Mouse (Mus musculus): ENCODE measurements around the gene Rps6ka2. TPM values are rescaled to one million over a fixed set of nuclear protein-coding genes. Genes with fewer than 3 reads are reported as not detected.
"Not testable (repeated sequence)": the region's sequence is repeated elsewhere in the genome, so short reads cannot be mapped to it uniquely, and the experiment has no call there.

The Rps6ka2 gene
- polyA plus RNA-seq, 1 experiment from 2014 or later, result 12.7 TPM

- ATAC-seq (replicated peaks; ENCODE audit: low FRiP score) (no peak), DNase-seq (ENCODE audit: low spot score) (no peak)
- Histone ChIP-seq H3K9ac (ENCODE audit: low read depth, low read length) (no peak overlapping the region), H3K4me2 (no peak overlapping the region), H3K36me3 (ENCODE audit: control insufficient read depth, insufficient read depth, low read length) (no peaks in the 10 kb centered on the region), H3K27me3 (replicated peaks; ENCODE audit: control insufficient read depth, insufficient read depth, low read length) (no peaks in the 10 kb centered on the region), H3K4me3 (ENCODE audit: low read depth, low read length) (no peak overlapping the region), H3K9me3 (ENCODE audit: control insufficient read depth, low read length) (no peaks in the 10 kb centered on the region), H3K27ac (ENCODE audit: low read depth, low read length) (no peak overlapping the region), H3K4me1 (replicated peaks; ENCODE audit: control insufficient read depth, insufficient read depth, low read length) (peaks cover 2% of the 10 kb centered on the region; the same call in 1 of the 2 replicates)
- whole genome bisulfite sequencing, result 50% methylated on average over 9 of the region's 9 CpGs
Observed at GRCm38 (mm10) chr17:7182187-7182586, 12.3 kb downstream of the Rps6ka2 start.

- not testable (repeated sequence) for ATAC-seq (replicated peaks; ENCODE audit: low FRiP score); H3K27ac ChIP-seq (ENCODE audit: low read depth, low read length); DNase-seq (ENCODE audit: low spot score); H3K27me3 ChIP-seq (replicated peaks; ENCODE audit: control insufficient read depth, insufficient read depth, low read length); H3K9me3 ChIP-seq (ENCODE audit: control insufficient read depth, low read length); H3K4me2 ChIP-seq; H3K4me1 ChIP-seq (replicated peaks; ENCODE audit: control insufficient read depth, insufficient read depth, low read length); H3K36me3 ChIP-seq (ENCODE audit: control insufficient read depth, insufficient read depth, low read length); H3K4me3 ChIP-seq (ENCODE audit: low read depth, low read length); H3K9ac ChIP-seq (ENCODE audit: low read depth, low read length)
- 89% methylated on average over 1 of the region's 1 CpGs for WGBS
Observed at GRCm38 (mm10) chr17:7187037-7187436, 17.1 kb downstream of the Rps6ka2 start.

- no peak for ATAC-seq (replicated peaks; ENCODE audit: low FRiP score)
- Histone ChIP-seq H3K4me3 (ENCODE audit: low read depth, low read length) (no peak overlapping the region), H3K4me1 (replicated peaks; ENCODE audit: control insufficient read depth, insufficient read depth, low read length) (no peaks in the 10 kb centered on the region), H3K27me3 (replicated peaks; ENCODE audit: control insufficient read depth, insufficient read depth, low read length) (no peaks in the 10 kb centered on the region), H3K4me2 (no peak overlapping the region), H3K36me3 (ENCODE audit: control insufficient read depth, insufficient read depth, low read length) (no peaks in the 10 kb centered on the region), H3K9ac (ENCODE audit: low read depth, low read length) (no peak overlapping the region), H3K9me3 (ENCODE audit: control insufficient read depth, low read length) (no peaks in the 10 kb centered on the region), H3K27ac (ENCODE audit: low read depth, low read length) (no peak overlapping the region)
- DNase-seq (ENCODE audit: low spot score), result no peak
- WGBS, result 90% methylated on average over 3 of the region's 3 CpGs
Observed at GRCm38 (mm10) chr17:7189425-7189824, 19.5 kb downstream of the Rps6ka2 start.

- Histone ChIP-seq H3K4me2 (no peak overlapping the region), H3K4me1 (replicated peaks; ENCODE audit: control insufficient read depth, insufficient read depth, low read length) (no peaks in the 10 kb centered on the region), H3K9ac (ENCODE audit: low read depth, low read length) (no peak overlapping the region), H3K36me3 (ENCODE audit: control insufficient read depth, insufficient read depth, low read length) (no peaks in the 10 kb centered on the region), H3K27me3 (replicated peaks; ENCODE audit: control insufficient read depth, insufficient read depth, low read length) (no peaks in the 10 kb centered on the region), H3K27ac (ENCODE audit: low read depth, low read length) (no peak overlapping the region), H3K4me3 (ENCODE audit: low read depth, low read length) (no peak overlapping the region), H3K9me3 (ENCODE audit: control insufficient read depth, low read length) (no peaks in the 10 kb centered on the region)
- DNase-seq (ENCODE audit: low spot score) (no peak), ATAC-seq (replicated peaks; ENCODE audit: low FRiP score) (no peak)
- 86% methylated on average over 10 of the region's 10 CpGs for WGBS
Observed at GRCm38 (mm10) chr17:7189975-7190374, 20.1 kb downstream of the Rps6ka2 start.

GRCm38 (mm10) chr17:7194140-7194840 lies 24.4 kb downstream of the Rps6ka2 start:
- Histone ChIP-seq H3K9me3 (ENCODE audit: control insufficient read depth, low read length) (no peaks in the 10 kb centered on the region), H3K4me1 (replicated peaks; ENCODE audit: control insufficient read depth, insufficient read depth, low read length) (no peaks in the 10 kb centered on the region; the same call in 1 of the 2 replicates), H3K27ac (ENCODE audit: low read depth, low read length) (no peak overlapping the region), H3K9ac (ENCODE audit: low read depth, low read length) (no peak overlapping the region), H3K4me2 (no peak overlapping the region), H3K27me3 (replicated peaks; ENCODE audit: control insufficient read depth, insufficient read depth, low read length) (no peaks in the 10 kb centered on the region), H3K4me3 (ENCODE audit: low read depth, low read length) (no peak overlapping the region), H3K36me3 (ENCODE audit: control insufficient read depth, insufficient read depth, low read length) (no peaks in the 10 kb centered on the region)
- DNase-seq (ENCODE audit: low spot score) (no peak), ATAC-seq (replicated peaks; ENCODE audit: low FRiP score) (no peak)
- 60% methylated on average over 7 of the region's 7 CpGs for WGBS

GRCm38 (mm10) chr17:7197121-7197925 lies 27.4 kb downstream of the Rps6ka2 start:
- WGBS, result 69% methylated on average over 9 of the region's 9 CpGs
- no peaks in the 10 kb centered on the region for H3K27me3 ChIP-seq (replicated peaks; ENCODE audit: control insufficient read depth, insufficient read depth, low read length)
- H3K9ac ChIP-seq (ENCODE audit: low read depth, low read length), result no peak overlapping the region
- no peaks in the 10 kb centered on the region for H3K36me3 ChIP-seq (ENCODE audit: control insufficient read depth, insufficient read depth, low read length)
- no peaks in the 10 kb centered on the region for H3K9me3 ChIP-seq (ENCODE audit: control insufficient read depth, low read length)
- no peak overlapping the region for H3K4me3 ChIP-seq (ENCODE audit: low read depth, low read length)
- H3K4me1 ChIP-seq (replicated peaks; ENCODE audit: control insufficient read depth, insufficient read depth, low read length), result no peaks in the 10 kb centered on the region; the same call in 1 of the 2 replicates
- DNase-seq (ENCODE audit: low spot score) (no peak), ATAC-seq (replicated peaks; ENCODE audit: low FRiP score) (no peak)
- H3K4me2 ChIP-seq, result no peak overlapping the region
- no peak overlapping the region for H3K27ac ChIP-seq (ENCODE audit: low read depth, low read length)

GRCm38 (mm10) chr17:7204771-7205406 lies 35.0 kb downstream of the Rps6ka2 start:
- Histone ChIP-seq H3K36me3 (ENCODE audit: control insufficient read depth, insufficient read depth, low read length) (no peaks in the 10 kb centered on the region), H3K4me2 (no peak overlapping the region), H3K9me3 (ENCODE audit: control insufficient read depth, low read length) (no peaks in the 10 kb centered on the region), H3K27ac (ENCODE audit: low read depth, low read length) (no peak overlapping the region), H3K9ac (ENCODE audit: low read depth, low read length) (no peak overlapping the region), H3K4me1 (replicated peaks; ENCODE audit: control insufficient read depth, insufficient read depth, low read length) (peaks cover 4% of the 10 kb centered on the region; the same call in 1 of the 2 replicates), H3K4me3 (ENCODE audit: low read depth, low read length) (no peak overlapping the region), H3K27me3 (replicated peaks; ENCODE audit: control insufficient read depth, insufficient read depth, low read length) (no peaks in the 10 kb centered on the region)
- ATAC-seq (replicated peaks; ENCODE audit: low FRiP score) (no peak), DNase-seq (ENCODE audit: low spot score) (no peak)
- WGBS, result 72% methylated on average over 11 of the region's 11 CpGs

- Histone ChIP-seq H3K4me2 (no peak overlapping the region), H3K4me1 (replicated peaks; ENCODE audit: control insufficient read depth, insufficient read depth, low read length) (peaks cover 4% of the 10 kb centered on the region; the same call in 1 of the 2 replicates), H3K9ac (ENCODE audit: low read depth, low read length) (no peak overlapping the region), H3K36me3 (ENCODE audit: control insufficient read depth, insufficient read depth, low read length) (no peaks in the 10 kb centered on the region), H3K27me3 (replicated peaks; ENCODE audit: control insufficient read depth, insufficient read depth, low read length) (no peaks in the 10 kb centered on the region; the same call in 1 of the 2 replicates), H3K27ac (ENCODE audit: low read depth, low read length) (no peak overlapping the region), H3K9me3 (ENCODE audit: control insufficient read depth, low read length) (no peaks in the 10 kb centered on the region), H3K4me3 (ENCODE audit: low read depth, low read length) (no peak overlapping the region)
- DNase-seq (ENCODE audit: low spot score) (no peak), ATAC-seq (replicated peaks; ENCODE audit: low FRiP score) (no peak)
- WGBS, result 82% methylated on average over 6 of the region's 6 CpGs
Observed at GRCm38 (mm10) chr17:7206434-7207145, 36.7 kb downstream of the Rps6ka2 start.

Data from liver, embryonic 11.5 days (tissue).